Mouse (Mus musculus): ENCODE measurements around the gene Csf1.

DNA sequence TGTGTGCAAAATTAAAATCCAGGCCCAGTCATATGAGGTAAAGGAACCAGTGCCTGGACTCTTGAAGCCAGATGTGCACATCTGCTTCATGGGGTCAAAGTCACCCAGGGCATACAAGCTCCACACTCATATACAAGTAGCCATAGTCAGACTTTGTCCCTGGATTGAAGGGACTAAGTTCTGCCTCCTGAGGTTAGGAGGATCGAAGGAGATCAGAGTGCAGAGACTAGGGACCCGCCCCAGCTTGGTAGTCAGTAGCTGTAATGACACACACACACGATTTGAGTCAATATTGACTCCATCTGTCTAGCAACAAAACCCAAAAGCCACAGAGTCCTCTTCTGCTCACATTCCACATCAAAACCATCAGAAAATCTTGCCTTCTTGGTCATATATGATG is 30.0 kb upstream of the Csf1 start:
- TF ChIP-seq EP300 (IDR thresholded peaks at IDR 0.05; ENCODE audit: low read depth in 1 of 2, low read length in 2 of 2) (no peak), CTCF (IDR thresholded peaks at IDR 0.05 in 2 of 3, conservative IDR thresholded peaks at IDR 0.05 in 1 of 3; ENCODE audit: control insufficient read depth in 1 of 3, insufficient read depth in 1 of 3, low read depth in 2 of 3, low read length in 3 of 3, poor library complexity in 1 of 3, severe bottlenecking in 1 of 3) (no peak), MYC (IDR thresholded peaks at IDR 0.05; ENCODE audit: low read depth, low read length) (no peak)

Data from MEL (cell line).